Mouse (Mus musculus): Measurements from ENCODE around the gene Nr2e1.

Gene Nr2e1

GRCm38 (mm10) chr10:42583157-42583872 is at the start of gene Nr2e1, which contains the start of gene Ostm1:
Gene Nr2e1, minus strand, starts transcription at chr10:42583632.
Gene Ostm1, plus strand, starts transcription at chr10:42583822.
- DNase-seq (ENCODE audit: extremely low spot score): peak; percentile 67

- DNase-seq (ENCODE audit: extremely low spot score): peak; percentile 63
Measured at GRCm38 (mm10) chr10:42632453-42633360, 49.3 kb upstream of the Nr2e1 start.

- peak; percentile 34 for DNase-seq (ENCODE audit: extremely low spot score)
Measured at GRCm38 (mm10) chr10:42631754-42632452, 48.5 kb upstream of the Nr2e1 start.

- DNase-seq (ENCODE audit: extremely low spot score): peak; percentile 49
Measured at GRCm38 (mm10) chr10:42630596-42631355, 47.3 kb upstream of the Nr2e1 start.

GRCm38 (mm10) chr10:42625907-42626306 is 42.5 kb upstream of the Nr2e1 start:
- no peak for DNase-seq (ENCODE audit: extremely low spot score)

- no peak for DNase-seq (ENCODE audit: extremely low spot score)
Measured at GRCm38 (mm10) chr10:42618291-42618690, 34.9 kb upstream of the Nr2e1 start.

- peak; percentile 17 for DNase-seq (ENCODE audit: extremely low spot score)
Measured at GRCm38 (mm10) chr10:42614766-42615165, 31.3 kb upstream of the Nr2e1 start.

GRCm38 (mm10) chr10:42613639-42614381 is 30.4 kb upstream of the Nr2e1 start:
- peak; percentile 77 for DNase-seq (ENCODE audit: extremely low spot score)

GRCm38 (mm10) chr10:42613075-42613474 is 29.6 kb upstream of the Nr2e1 start:
- DNase-seq (ENCODE audit: extremely low spot score): peak; percentile 15

GRCm38 (mm10) chr10:42606757-42607156 is 23.3 kb upstream of the Nr2e1 start:
- DNase-seq (ENCODE audit: extremely low spot score): no peak

GRCm38 (mm10) chr10:42604874-42605273 is 21.4 kb upstream of the Nr2e1 start:
- no peak for DNase-seq (ENCODE audit: extremely low spot score)

- peak; percentile 35 for DNase-seq (ENCODE audit: extremely low spot score)
Measured at GRCm38 (mm10) chr10:42601556-42601955, 18.1 kb upstream of the Nr2e1 start.

GRCm38 (mm10) chr10:42598615-42599014 is 15.2 kb upstream of the Nr2e1 start:
- no peak for DNase-seq (ENCODE audit: extremely low spot score)

- DNase-seq (ENCODE audit: extremely low spot score): no peak
Measured at GRCm38 (mm10) chr10:42593201-42593600, 9.8 kb upstream of the Nr2e1 start.

GRCm38 (mm10) chr10:42591993-42592686 is 8.7 kb upstream of the Nr2e1 start:
- peak; percentile 43 for DNase-seq (ENCODE audit: extremely low spot score)

GRCm38 (mm10) chr10:42591185-42591992 is 8.0 kb upstream of the Nr2e1 start:
- peak; percentile 59 for DNase-seq (ENCODE audit: extremely low spot score)

- DNase-seq (ENCODE audit: extremely low spot score): peak; percentile 36
Measured at GRCm38 (mm10) chr10:42590261-42591184, 7.1 kb upstream of the Nr2e1 start.

GRCm38 (mm10) chr10:42589505-42589904 is 6.1 kb upstream of the Nr2e1 start:
- no peak for DNase-seq (ENCODE audit: extremely low spot score)

Data from embryo, embryonic 9.5 days (tissue).